Mouse (Mus musculus) neutrophil, adult 5-6 weeks (primary cell): Measurements from ENCODE around the gene Specc1l. TPM values are rescaled to one million over a fixed set of nuclear protein-coding genes. Genes with fewer than 3 reads are reported as not detected.

ENCODE experiments used
- ATAC-seq: fragments of 151-379, 151-347 bp; 2 replicates; pipeline ENCODE4 v1.8.0; 2017; ENCODE audit warnings: mild to moderate bottlenecking, moderate TSS enrichment; ENCODE audit not compliant: insufficient number of reproducible peaks, poor library complexity, low FRiP score, severe bottlenecking; ENCODE audit errors: extremely low read depth
- total RNA-seq: library from RNA; stranded (forward); fragments of 200-1000 nt; gene quantifications from 2 replicates; pipeline ENCODE4 v1.2.3, GENCODE M21; 2017

The Specc1l gene
- total RNA-seq, 1 experiment from 2014 or later: 55.2 TPM

GRCm38 (mm10) chr10:75221936-75222610 is 10.2 kb downstream of the Specc1l start:
- ATAC-seq: no peak

- ATAC-seq: peak; percentile 85
Measured at GRCm38 (mm10) chr10:75222611-75222998, 10.7 kb downstream of the Specc1l start.

- no peak for ATAC-seq
Measured at GRCm38 (mm10) chr10:75224154-75224553, 12.3 kb downstream of the Specc1l start.

GRCm38 (mm10) chr10:75224630-75225029 is 12.8 kb downstream of the Specc1l start:
- no peak for ATAC-seq

- no peak for ATAC-seq
Measured at GRCm38 (mm10) chr10:75227381-75227780, 15.5 kb downstream of the Specc1l start.

GRCm38 (mm10) chr10:75230572-75230971 is 18.7 kb downstream of the Specc1l start:
- ATAC-seq: no peak

- ATAC-seq: no peak
Measured at GRCm38 (mm10) chr10:75231876-75232275, 20.0 kb downstream of the Specc1l start.

- no peak for ATAC-seq
Measured at GRCm38 (mm10) chr10:75232612-75233155, 20.8 kb downstream of the Specc1l start.

- no peak for ATAC-seq
Measured at GRCm38 (mm10) chr10:75233489-75233888, 21.6 kb downstream of the Specc1l start.

GRCm38 (mm10) chr10:75235726-75236125 is 23.9 kb downstream of the Specc1l start:
- ATAC-seq: no peak

- ATAC-seq: no peak
Measured at GRCm38 (mm10) chr10:75236156-75236555, 24.3 kb downstream of the Specc1l start.

- no peak for ATAC-seq
Measured at GRCm38 (mm10) chr10:75237166-75237565, 25.3 kb downstream of the Specc1l start.

- no peak for ATAC-seq
Measured at GRCm38 (mm10) chr10:75240583-75241250, 28.8 kb downstream of the Specc1l start.

- ATAC-seq: no peak
Measured at GRCm38 (mm10) chr10:75245806-75246205, 33.9 kb downstream of the Specc1l start.

GRCm38 (mm10) chr10:75246331-75246730 is 34.5 kb downstream of the Specc1l start:
- ATAC-seq: no peak

GRCm38 (mm10) chr10:75251011-75251410 is 39.1 kb downstream of the Specc1l start:
- ATAC-seq: no peak

GRCm38 (mm10) chr10:75252301-75253022 is 40.6 kb downstream of the Specc1l start:
- no peak for ATAC-seq

- ATAC-seq: peak; percentile 73; the same call in 1 of the 2 replicates
Measured at GRCm38 (mm10) chr10:75255091-75255490, 43.2 kb downstream of the Specc1l start.

GRCm38 (mm10) chr10:75257401-75257800 is 45.5 kb downstream of the Specc1l start:
- ATAC-seq: no peak

GRCm38 (mm10) chr10:75258241-75258640 is 46.4 kb downstream of the Specc1l start:
- ATAC-seq: peak; percentile 88
